Mouse (Mus musculus) layer of hippocampus, adult 8-10 months (tissue): ENCODE measurements at regions not wholly inside any gene's neighbourhood (a gene's known extent, or its start where the extent isn't known, plus 50 kb on each side); places are given as distances from the start of the nearest gene placed in this dataset.
"Not testable (repeated sequence)": the region's sequence is repeated elsewhere in the genome, so short reads cannot be mapped to it uniquely, and the experiment has no call there.

ENCODE experiments used
- DNase-seq, 2 experiments: peaks; one replicate each; pipeline ENCODE4 v3.0.0; 2022; ENCODE audit warnings: low spot score in 2 of 2

DNA sequence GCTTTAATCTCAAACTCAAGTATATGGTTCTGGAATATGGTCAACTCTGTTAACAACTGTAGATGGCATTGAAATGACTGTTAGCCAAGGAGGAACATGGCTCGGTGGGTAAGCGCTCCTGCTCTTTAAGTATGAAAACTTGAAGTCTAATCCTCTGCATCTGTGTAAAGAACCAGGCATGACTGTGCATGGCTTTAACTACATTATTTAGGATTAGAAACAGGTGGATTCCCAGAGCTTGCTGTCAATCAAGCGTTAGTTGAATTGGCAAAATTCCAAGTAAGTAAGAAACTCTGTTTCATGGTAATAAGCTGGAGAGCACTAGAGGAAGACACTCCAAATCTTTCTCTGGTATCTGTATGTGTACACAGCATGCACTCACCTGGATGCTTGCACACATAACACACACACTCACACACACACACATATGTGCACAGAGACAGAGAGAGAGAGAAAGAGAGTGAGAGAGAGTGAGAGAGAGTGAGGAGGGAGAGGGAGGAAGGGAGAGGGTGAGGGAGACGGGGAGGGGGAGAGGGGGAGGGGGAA lies 993.9 kb upstream of the Pom121l12 start:
- DNase-seq = no peak

DNA sequence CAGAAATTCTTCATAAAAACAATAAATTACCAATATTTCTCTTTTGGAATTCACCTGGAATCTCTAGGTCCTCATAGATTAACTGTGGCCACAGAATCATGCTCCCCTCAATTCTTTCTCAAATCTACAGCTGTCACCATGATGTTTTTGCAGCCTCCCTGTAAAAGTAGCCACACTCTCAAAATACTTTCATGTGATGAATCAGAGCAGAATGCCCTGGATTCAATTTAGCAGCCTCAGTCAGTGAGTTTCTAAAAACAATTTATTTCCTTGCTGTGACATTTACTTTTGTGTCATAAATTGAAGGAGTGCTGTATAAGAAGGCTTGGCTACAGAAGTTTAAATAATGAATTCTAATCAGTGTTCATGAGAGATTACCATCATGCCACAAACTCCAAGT lies 1014.4 kb upstream of the Pom121l12 start:
- no peak for DNase-seq

- no peak for DNase-seq
Observed at GRCm38 (mm10) chr11:13555267-13555666, 1043.8 kb upstream of the Pom121l12 start.

DNA sequence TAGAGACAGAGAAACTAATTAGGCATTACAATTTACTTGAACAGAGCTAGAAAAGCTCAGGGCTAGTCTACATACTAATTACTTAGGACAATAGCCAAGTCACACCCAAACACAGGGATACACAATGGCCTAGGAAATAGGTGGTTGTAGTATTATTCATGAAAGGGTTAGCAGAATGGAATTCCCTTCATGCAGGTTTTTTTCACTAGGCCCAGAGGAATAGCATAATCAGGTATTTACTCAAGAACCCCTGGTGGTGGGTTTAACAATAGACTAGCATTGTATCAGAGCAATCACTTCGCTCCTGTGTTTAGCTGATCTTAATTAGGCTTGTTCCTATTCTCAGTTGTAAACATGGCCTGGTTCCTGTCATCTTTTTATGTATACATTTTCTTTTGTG lies 1054.9 kb upstream of the Cobl start:
- not testable (repeated sequence) for DNase-seq

- not testable (repeated sequence) for DNase-seq
Observed at GRCm38 (mm10) chr11:13510914-13511313, 1046.2 kb upstream of the Cobl start.

DNA sequence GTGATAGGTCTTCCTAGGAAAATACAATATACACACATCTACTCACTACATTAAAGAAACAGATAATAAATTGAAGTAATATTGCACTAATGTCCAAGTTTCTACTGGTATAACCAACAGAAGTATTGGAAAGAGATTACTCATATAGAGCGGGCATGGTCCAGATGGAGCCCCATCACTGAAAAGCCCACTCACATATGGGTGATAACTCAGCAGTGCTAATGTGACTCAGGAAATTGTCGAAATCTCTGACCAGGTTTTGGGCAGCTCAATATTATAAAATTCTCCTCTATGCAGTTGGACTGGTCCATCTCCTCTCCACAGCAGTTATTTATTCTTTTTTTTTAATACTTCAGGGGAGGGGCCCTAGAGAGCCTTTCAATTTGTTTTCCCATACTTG lies 1021.2 kb upstream of the Cobl start:
- peak; percentile 53 to 55 for DNase-seq

DNA sequence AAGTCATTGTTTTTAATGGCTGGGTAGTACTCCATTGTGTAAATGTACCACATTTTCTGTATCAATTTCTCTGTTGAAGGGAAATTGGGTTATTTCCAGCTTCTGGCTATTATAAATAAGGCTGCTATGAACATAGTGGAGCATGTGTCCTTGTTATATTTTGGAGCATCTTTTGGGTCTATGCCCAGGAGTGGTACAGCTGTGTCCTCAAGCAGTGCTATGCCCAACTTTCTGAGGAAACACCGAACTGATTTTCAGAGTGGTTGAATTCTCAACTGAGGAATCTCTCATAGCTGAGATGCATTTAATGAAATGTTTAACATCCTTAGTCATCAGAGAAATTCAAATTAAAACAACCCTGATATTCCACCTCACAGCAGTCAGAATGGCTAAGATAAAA lies 986.8 kb upstream of the Cobl start:
- DNase-seq = not testable (repeated sequence)

DNA sequence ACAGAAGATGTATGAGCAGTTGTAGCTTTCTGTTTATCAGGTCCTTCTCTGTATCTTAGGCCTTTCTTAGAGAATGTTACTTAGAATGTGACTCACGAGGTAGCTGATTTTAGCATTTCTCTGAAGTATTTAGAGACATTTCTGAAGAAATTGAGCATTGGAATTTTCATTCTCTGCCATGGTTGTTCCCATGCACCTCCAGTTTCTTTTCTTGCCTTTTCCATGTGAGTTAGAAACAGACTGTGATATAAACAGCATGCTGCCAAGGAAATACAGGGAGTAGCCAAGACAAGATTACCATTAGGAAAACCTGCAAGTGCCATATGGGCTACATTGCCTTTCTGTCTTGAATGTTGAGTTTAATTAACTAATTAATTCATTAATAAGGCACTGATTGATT lies 971.7 kb upstream of the Cobl start:
- DNase-seq = no peak

GRCm38 (mm10) chr11:13417881-13418280 lies 953.1 kb upstream of the Cobl start:
- not testable (repeated sequence) for DNase-seq
